ENCODE assay signal across 11 mouse cellular contexts in the genomic region with DNA sequence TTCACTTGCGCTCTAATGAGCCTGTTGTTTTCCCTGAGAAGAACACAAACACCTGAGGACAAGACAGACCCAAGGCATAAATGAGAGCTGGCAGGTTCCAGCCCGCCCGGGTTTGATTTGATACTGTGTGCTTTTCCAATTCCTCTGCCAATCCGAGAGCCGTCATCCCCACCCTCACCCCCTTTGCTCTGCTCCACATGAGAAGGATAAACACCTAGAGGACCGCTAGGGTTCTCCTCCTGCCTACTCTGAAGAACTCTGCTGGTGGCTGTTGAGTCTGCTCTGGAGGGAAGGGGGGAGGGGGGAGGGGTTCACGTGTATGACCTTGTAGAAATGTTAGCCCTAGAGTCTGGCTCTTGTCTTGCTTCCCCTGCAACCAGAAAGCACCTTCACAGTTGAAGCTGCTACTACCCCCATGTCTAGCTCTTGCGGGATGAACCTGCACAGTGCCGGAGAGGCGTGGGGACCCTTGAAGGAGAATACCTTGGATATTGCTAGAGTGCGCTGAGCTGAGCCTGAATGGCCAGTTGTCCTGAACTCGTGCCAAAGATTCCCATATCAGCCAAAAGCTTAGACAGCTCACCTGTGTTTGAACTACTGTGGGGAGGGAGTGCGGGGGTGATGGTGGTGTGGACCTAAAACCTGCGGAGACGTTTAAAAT.
DNase-seq lines count a peak whose midpoint lies in the region; ATAC-seq and TF ChIP-seq lines count a peak whose summit lies in the region.
"Had no signal": no experiment of that assay in that cellular context is flagged by ENCODE, and none has a peak within 500 bp of the region (broad histone marks: within the 10 kb centered on the region; RNA-seq: fewer than 3 reads in every experiment).

No protein-coding gene starts in this region.

- no peak overlapping the region for H3K4me3 ChIP-seq in intestine, embryonic 14.5 days (ENCODE audit: low read depth, low read length)
- H3K4me3 ChIP-seq in intestine, postnatal 0 days (ENCODE audit: low read depth, low read length) = no peak overlapping the region
- H3K4me3 ChIP-seq in hindbrain, postnatal 0 days (ENCODE audit: low read length) = no peak overlapping the region
- H3K4me3 ChIP-seq: erythroblast, embryonic 14.5 days had no signal

- no peaks in the 10 kb centered on the region for H3K36me3 ChIP-seq in intestine, embryonic 14.5 days (ENCODE audit: control insufficient read depth, insufficient read depth, low read length)
- H3K36me3 ChIP-seq in intestine, postnatal 0 days (ENCODE audit: control insufficient read depth, insufficient read depth) = no peaks in the 10 kb centered on the region
- no peaks in the 10 kb centered on the region for H3K36me3 ChIP-seq in hindbrain, postnatal 0 days (ENCODE audit: insufficient read depth, low read length)

- H3K4me2 ChIP-seq in intestine, embryonic 14.5 days (ENCODE audit: low read length) = no peak overlapping the region
- no peak overlapping the region for H3K4me2 ChIP-seq in intestine, postnatal 0 days (replicated peaks; ENCODE audit: low read depth)
- peak overlapping the region; percentile 37 for H3K4me2 ChIP-seq in hindbrain, postnatal 0 days (ENCODE audit: low read depth, low read length)

- peaks cover 5% of the 10 kb centered on the region; the same call in 1 of the 2 replicates for H3K4me1 ChIP-seq in intestine, embryonic 14.5 days (replicated peaks; ENCODE audit: control insufficient read depth, insufficient read depth, low read length)
- H3K4me1 ChIP-seq in intestine, postnatal 0 days (replicated peaks; ENCODE audit: control insufficient read depth, insufficient read depth, low read length) = no peaks in the 10 kb centered on the region
- 0 out of 2 replicates have a peak, but pooled peaks cover 8% of the 10 kb centered on the region for H3K4me1 ChIP-seq in hindbrain, postnatal 0 days (ENCODE audit: insufficient read depth, low read length)

- no peak for DNase-seq in cerebellum, postnatal 36 days
- DNase-seq in intestine, embryonic 14.5 days (ENCODE audit: low spot score) = peak; percentile 51
- DNase-seq in brain, embryonic 14.5 days (ENCODE audit: low read depth) = peak; percentile 49
- DNase-seq in hindbrain, postnatal 0 days (ENCODE audit: low spot score) = no peak
- no peak for DNase-seq in thymus, postnatal 4 days
- DNase-seq: adrenal gland, postnatal 10 days had no signal

- H3K27me3 ChIP-seq in intestine, embryonic 14.5 days (replicated peaks; ENCODE audit: control insufficient read depth, insufficient read depth, low read length) = no peaks in the 10 kb centered on the region
- no peaks in the 10 kb centered on the region for H3K27me3 ChIP-seq in intestine, postnatal 0 days (replicated peaks; ENCODE audit: control insufficient read depth, insufficient read depth, low read length)
- H3K27me3 ChIP-seq in hindbrain, postnatal 0 days (ENCODE audit: insufficient read depth, low read length) = no peaks in the 10 kb centered on the region

- 46% methylated on average over 15 of the region's 15 CpGs for WGBS in intestine, embryonic 14.5 days
- 45% methylated on average over 15 of the region's 15 CpGs for WGBS in intestine, postnatal 0 days
- 15% methylated on average over 15 of the region's 15 CpGs for WGBS in hindbrain, postnatal 0 days

- no peak for TF ChIP-seq POLR2A in brain, embryonic 14.5 days (IDR thresholded peaks at IDR 0.05; ENCODE audit: borderline replicate concordance, extremely low read depth, insufficient read depth, insufficient read length, poor library complexity, severe bottlenecking)

- no peak overlapping the region for H3K27ac ChIP-seq in intestine, embryonic 14.5 days (ENCODE audit: low read depth)
- no peak overlapping the region for H3K27ac ChIP-seq in intestine, postnatal 0 days (ENCODE audit: low read depth, low read length)
- H3K27ac ChIP-seq in hindbrain, postnatal 0 days = no peak overlapping the region
- H3K27ac ChIP-seq: liver, embryonic 14.5 days had no signal

- ATAC-seq in cerebellum, adult (ENCODE audit: insufficient number of reproducible peaks, low FRiP score, low TSS enrichment) = peak; percentile 45; the same call in 1 of the 2 replicates
- no peak for ATAC-seq in intestine, embryonic 14.5 days (replicated peaks; ENCODE audit: low FRiP score, low TSS enrichment, low read depth)
- no peak for ATAC-seq in intestine, postnatal 0 days
- peak; percentile 60; the same call in 1 of the 2 replicates for ATAC-seq in hindbrain, postnatal 0 days
- no peak for ATAC-seq in megakaryocyte, adult 5-6 weeks (ENCODE audit: poor library complexity, severe bottlenecking)

- no peak overlapping the region for H3K9ac ChIP-seq in intestine, embryonic 14.5 days (ENCODE audit: low read length)
- no peak overlapping the region for H3K9ac ChIP-seq in intestine, postnatal 0 days (ENCODE audit: low read depth, low read length)
- no peak overlapping the region for H3K9ac ChIP-seq in hindbrain, postnatal 0 days (replicated peaks; ENCODE audit: low read length)
- H3K9ac ChIP-seq: liver, embryonic 14.5 days had no signal

- H3K9me3 ChIP-seq in intestine, embryonic 14.5 days (ENCODE audit: control insufficient read depth, low read length) = no peaks in the 10 kb centered on the region
- H3K9me3 ChIP-seq in intestine, postnatal 0 days (ENCODE audit: control insufficient read depth) = no peaks in the 10 kb centered on the region
- no peaks in the 10 kb centered on the region for H3K9me3 ChIP-seq in hindbrain, postnatal 0 days (ENCODE audit: low read length)

- TF ChIP-seq CTCF in intestine, postnatal 0 days (IDR thresholded peaks at IDR 0.05; ENCODE audit: low read depth) = no peak
- TF ChIP-seq CTCF in brain, embryonic 14.5 days (IDR thresholded peaks at IDR 0.05; ENCODE audit: borderline replicate concordance, extremely low read depth, insufficient read depth, insufficient read length) = no peak
- TF ChIP-seq CTCF in hindbrain, postnatal 0 days (IDR thresholded peaks at IDR 0.05; ENCODE audit: low read depth) = no peak

Comparison
In these comparisons a context has a peak if more than half of its experiments do, and no peak if none do; other contexts are left out.
1. ATAC-seq: peak in cerebellum, adult (single experiment) and hindbrain, postnatal 0 days (single experiment); none in intestine, embryonic 14.5 days (single experiment), intestine, postnatal 0 days (single experiment) and megakaryocyte, adult 5-6 weeks (single experiment).
2. DNase-seq: peak in intestine, embryonic 14.5 days (single experiment) and brain, embryonic 14.5 days (single experiment); none in cerebellum, postnatal 36 days (0 of 2), hindbrain, postnatal 0 days (single experiment) and thymus, postnatal 4 days (single experiment).